In the genomic region with DNA sequence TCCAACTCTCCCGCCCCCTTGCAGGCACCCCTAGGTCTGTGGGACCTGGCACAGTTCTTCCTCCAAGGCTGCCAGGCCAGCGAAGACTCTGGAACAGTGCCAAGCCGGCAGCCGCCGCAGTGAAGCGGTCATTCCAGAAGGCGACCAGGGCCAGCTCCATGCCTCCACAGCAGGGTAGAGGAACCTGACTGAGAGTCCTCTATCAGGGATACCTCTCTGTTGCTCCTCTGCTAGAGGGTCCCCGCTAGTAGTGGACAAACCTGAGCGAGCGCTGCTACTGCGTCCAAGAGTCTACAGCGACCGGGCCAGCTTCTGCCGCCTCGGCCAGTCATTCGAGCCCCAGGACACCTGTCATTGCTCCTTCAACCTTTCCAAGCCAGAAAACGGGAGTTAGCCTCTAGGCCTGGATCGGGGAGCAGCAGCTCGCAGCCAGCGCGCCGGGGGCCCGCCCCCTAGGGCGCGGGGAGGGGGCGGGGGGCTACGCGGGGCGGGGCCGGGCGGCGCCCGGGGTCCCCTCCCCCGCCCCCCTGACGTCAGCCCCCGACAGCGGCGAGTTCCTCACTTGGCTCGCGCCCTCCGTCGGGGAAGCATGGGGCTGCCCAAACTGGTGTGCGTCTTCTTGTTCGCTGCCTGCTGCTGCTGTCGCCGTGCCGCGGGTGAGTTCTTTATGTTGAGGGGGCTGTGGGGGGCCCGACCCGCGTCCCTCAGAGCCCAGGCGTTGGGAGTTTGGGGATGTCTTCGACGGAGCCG, we compare ENCODE assay signal across 8 mouse cellular contexts. TPM values are rescaled to one million over a fixed set of nuclear protein-coding genes. Genes with fewer than 3 reads are reported as not detected.
A peak's percentile ranks its signal among the peaks of the same experiment; 100 is the strongest.
DNase-seq lines count a peak whose midpoint lies in the region; ATAC-seq and TF ChIP-seq lines count a peak whose summit lies in the region.

A gene (plus strand): TSS at position 369 of the 750 bp plus-strand sequence.

- peaks cover 21% of the 10 kb centered on the region; the same call in 1 of the 2 replicates for H3K27me3 ChIP-seq in hindbrain, postnatal 0 days (ENCODE audit: insufficient read depth, low read length)
- H3K27me3 ChIP-seq in limb, embryonic 12.5 days: peaks cover 77% of the 10 kb centered on the region
- peaks cover 41% of the 10 kb centered on the region for H3K27me3 ChIP-seq in midbrain, embryonic 16.5 days (ENCODE audit: control insufficient read depth, insufficient read depth, low read depth, low read length)

- 1% methylated on average over 52 of the region's 55 CpGs for WGBS in hindbrain, postnatal 0 days
- 2% methylated on average over 53 of the region's 55 CpGs for WGBS in limb, embryonic 12.5 days
- WGBS in midbrain, embryonic 16.5 days: under 1% methylated on average over 39 of the region's 55 CpGs

- TF ChIP-seq CTCF in hindbrain, postnatal 0 days (IDR thresholded peaks at IDR 0.05; ENCODE audit: low read depth): no peak

- H3K9me3 ChIP-seq in hindbrain, postnatal 0 days (ENCODE audit: low read length): no peaks in the 10 kb centered on the region
- no peaks in the 10 kb centered on the region for H3K9me3 ChIP-seq in limb, embryonic 12.5 days
- no peaks in the 10 kb centered on the region for H3K9me3 ChIP-seq in midbrain, embryonic 16.5 days (replicated peaks; ENCODE audit: control insufficient read depth, low read length, poor library complexity, severe bottlenecking)

- H3K4me1 ChIP-seq in hindbrain, postnatal 0 days (ENCODE audit: insufficient read depth, low read length): peaks cover 8% of the 10 kb centered on the region
- H3K4me1 ChIP-seq in limb, embryonic 12.5 days (replicated peaks): peaks cover 57% of the 10 kb centered on the region
- peaks cover 22% of the 10 kb centered on the region for H3K4me1 ChIP-seq in midbrain, embryonic 16.5 days (ENCODE audit: control insufficient read depth, insufficient read depth, low read length)

- H3K9ac ChIP-seq in hindbrain, postnatal 0 days (replicated peaks; ENCODE audit: low read length): peak within 1 kb of the TSS; percentile 39; the same call in 1 of the 2 replicates
- peak within 1 kb of the TSS; percentile 63 for H3K9ac ChIP-seq in limb, embryonic 12.5 days (replicated peaks)
- H3K9ac ChIP-seq in midbrain, embryonic 16.5 days (ENCODE audit: low read depth, low read length): peak within 1 kb of the TSS; percentile 60

- peak; percentile 43; the same call in 1 of the 2 replicates for ATAC-seq in hindbrain, postnatal 0 days
- peak; percentile 45; the same call in 1 of the 2 replicates for ATAC-seq in limb, embryonic 12.5 days (ENCODE audit: insufficient number of reproducible peaks, insufficient read depth, low FRiP score, low TSS enrichment, low read depth)
- 0 out of 2 replicates have a peak, but pooled peaks have one; percentile 21 for ATAC-seq in midbrain, embryonic 16.5 days

- intact Hi-C loops in gastrocnemius, postnatal 14 days (cut with DNase I; ENCODE audit: low total_unique reads): loop anchor here (5.0 to 10.0 kb wide), 2 partner anchors 101 to 348 kb away; a partner anchor contains a TSS

- peak within 1 kb of the TSS; percentile 63 for H3K4me2 ChIP-seq in hindbrain, postnatal 0 days (ENCODE audit: low read depth, low read length)
- H3K4me2 ChIP-seq in limb, embryonic 12.5 days: peak within 1 kb of the TSS; percentile 92
- H3K4me2 ChIP-seq in midbrain, embryonic 16.5 days (ENCODE audit: low read length): peak within 1 kb of the TSS; percentile 77

- H3K4me3 ChIP-seq in hindbrain, postnatal 0 days (ENCODE audit: low read length): peak within 1 kb of the TSS; percentile 42
- peak within 1 kb of the TSS; percentile 55 for H3K4me3 ChIP-seq in limb, embryonic 12.5 days (replicated peaks)
- H3K4me3 ChIP-seq in midbrain, embryonic 16.5 days (ENCODE audit: low read depth, low read length): peak within 1 kb of the TSS; percentile 43

- H3K36me3 ChIP-seq in hindbrain, postnatal 0 days (ENCODE audit: insufficient read depth, low read length): no peaks in the 10 kb centered on the region
- peaks cover 6% of the 10 kb centered on the region for H3K36me3 ChIP-seq in limb, embryonic 12.5 days
- no peaks in the 10 kb centered on the region for H3K36me3 ChIP-seq in midbrain, embryonic 16.5 days (ENCODE audit: control insufficient read depth, insufficient read depth, low read length)

- peak within 1 kb of the TSS; percentile 32; the same call in 1 of the 2 replicates for H3K27ac ChIP-seq in hindbrain, postnatal 0 days
- H3K27ac ChIP-seq in limb, embryonic 12.5 days: peak within 1 kb of the TSS; percentile 42; the same call in 1 of the 2 replicates
- H3K27ac ChIP-seq in midbrain, embryonic 16.5 days (ENCODE audit: low read length): no peak within 1 kb of the TSS

- DNase-seq in ovary, adult 18-20 months (ENCODE audit: low spot score): peak; percentile 62
- no peak for DNase-seq in ovary, postnatal 10 days (ENCODE audit: low spot score)
- peak; percentile 89 for DNase-seq in cerebellum, adult 9-11 months
- peak; percentile 69 for DNase-seq in gastrocnemius, postnatal 14 days
- DNase-seq in hindbrain, postnatal 0 days (ENCODE audit: low spot score): peak; percentile 75
- peak; percentile 70 for DNase-seq in urinary bladder, postnatal 14 days (ENCODE audit: low spot score)

RNA-seq across cellular contexts. Expression of the gene that starts here (rescaled TPM):
- 10 to 100 TPM; 62.3 to 83.8 TPM for total RNA-seq in gastrocnemius, postnatal 14 days (2021)
- total RNA-seq in hindbrain, postnatal 0 days (2014; rRNA removed): 23.7 and 29.5 TPM in 2 replicates
- polyA plus RNA-seq in hindbrain, postnatal 0 days (2015; fragmentation: Nextera tagmentation; extraction: Ambion mirVana): 8.0 and 9.0 TPM in 2 replicates
- polyA plus RNA-seq in limb, embryonic 12.5 days (2016; fragmentation: Nextera tagmentation; extraction: Ambion mirVana): 18.0 and 18.1 TPM in 2 replicates
- 9.6 and 10.5 TPM in 2 replicates for polyA plus RNA-seq in midbrain, embryonic 16.5 days (2015; fragmentation: Nextera tagmentation; extraction: Ambion mirVana)
